Mouse (Mus musculus) left cerebral cortex, adult 2 months (tissue): ENCODE results near the gene Spag7. TPM values are rescaled to one million over a fixed set of nuclear protein-coding genes. Genes with fewer than 3 reads are reported as not detected.

Experiments used
- DNase-seq, 2 experiments: peaks; one replicate each; pipeline ENCODE4 v3.0.0; 2021 to 2022; ENCODE audit warnings: low spot score in 2 of 2, mixed read lengths in 1 of 2; ENCODE audit errors: extremely low spot score in 1 of 2
- H3K27ac ChIP-seq: fragments of 200-600 bp; 2 replicates; pipeline ENCODE4 v1.8.1; 2022
- H3K4me3 ChIP-seq: fragments of 200-600 bp; 2 replicates; pipeline ENCODE4 v1.8.1; 2022
- CTCF ChIP-seq: fragments of 200-600 bp; IDR thresholded peaks from 2 replicates; pipeline ENCODE4 v1.8.1; 2022; ENCODE audit warnings: antibody characterized with exemption, mild to moderate bottlenecking, moderate library complexity
- intact Hi-C: fragments of 180-260 bp; cut with DNase I; formaldehyde crosslinking; loops from one replicate; pipeline ENCODE4 v1.15.1; 2025
- total RNA-seq, 2 experiments: library from RNA; stranded (reverse); gene quantifications; 2 replicates each; pipeline ENCODE4 v1.2.3; 2021

Gene Spag7
- total RNA-seq, 2 experiments from 2014 or later = 52.2 to 56.7 TPM

DNA sequence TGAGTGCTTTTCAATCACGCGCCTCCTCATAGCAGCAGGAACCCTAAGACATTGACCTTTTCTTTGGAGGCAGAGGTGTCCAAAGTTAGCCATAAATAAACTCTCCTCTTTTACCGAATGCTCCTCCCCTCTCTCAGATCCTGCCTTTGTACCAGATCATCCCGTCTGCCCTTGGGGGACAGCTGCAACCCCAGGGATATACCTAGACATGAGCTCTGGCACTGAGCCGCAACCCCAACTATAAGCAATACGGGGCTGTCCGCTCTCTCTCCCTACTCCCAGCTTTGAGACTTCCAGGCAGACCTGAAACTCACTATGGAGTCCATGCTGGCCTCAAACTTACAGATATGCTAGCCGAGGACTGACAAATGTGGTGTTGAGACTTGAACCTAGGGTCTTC lies 2.5 kb downstream of the Spag7 start:
- intact Hi-C loops = no loop called here
- no peak for TF ChIP-seq CTCF

GRCm38 (mm10) chr11:70664741-70665140 lies 4.5 kb downstream of the Spag7 start:
- Histone ChIP-seq H3K4me3 (no peak overlapping the region), H3K27ac (no peak overlapping the region)
- TF ChIP-seq CTCF = no peak
- intact Hi-C loops = no loop called here
- no peak for DNase-seq

More for the DNA sequence above, 2.5 kb downstream of the Spag7 start:
- DNase-seq = no peak
- H3K27ac ChIP-seq = no peak overlapping the region
- H3K4me3 ChIP-seq = no peak overlapping the region

- intact Hi-C loops = no loop called here
- no peak for DNase-seq
- Histone ChIP-seq H3K27ac (no peak overlapping the region), H3K4me3 (no peak overlapping the region)
- no peak for TF ChIP-seq CTCF
These were observed 5.3 kb downstream of the Spag7 start for GRCm38 (mm10) chr11:70663957-70664356.

DNA sequence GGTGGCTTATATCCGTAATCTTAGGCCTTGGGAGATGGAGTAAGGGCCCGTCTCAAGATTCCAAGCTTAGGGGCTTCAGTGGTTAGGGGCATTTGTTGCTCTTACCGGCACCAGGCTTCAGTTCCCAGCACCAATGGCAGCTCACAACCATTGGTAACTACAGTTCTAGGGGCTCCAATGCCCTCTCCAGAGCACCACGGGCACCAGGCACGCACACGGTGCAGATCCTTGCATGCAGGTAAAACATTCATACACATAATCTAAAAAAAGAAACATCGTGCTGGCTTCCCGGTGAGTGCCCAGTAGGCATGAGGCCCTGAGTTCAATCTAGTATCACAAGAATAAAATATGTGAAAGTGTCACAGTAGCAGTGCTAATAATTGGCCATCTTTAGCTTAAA lies 6.1 kb downstream of the Spag7 start:
- Histone ChIP-seq H3K27ac (no peak overlapping the region), H3K4me3 (no peak overlapping the region)
- no peak for TF ChIP-seq CTCF
- DNase-seq = no peak
- intact Hi-C loops = no loop called here

DNA sequence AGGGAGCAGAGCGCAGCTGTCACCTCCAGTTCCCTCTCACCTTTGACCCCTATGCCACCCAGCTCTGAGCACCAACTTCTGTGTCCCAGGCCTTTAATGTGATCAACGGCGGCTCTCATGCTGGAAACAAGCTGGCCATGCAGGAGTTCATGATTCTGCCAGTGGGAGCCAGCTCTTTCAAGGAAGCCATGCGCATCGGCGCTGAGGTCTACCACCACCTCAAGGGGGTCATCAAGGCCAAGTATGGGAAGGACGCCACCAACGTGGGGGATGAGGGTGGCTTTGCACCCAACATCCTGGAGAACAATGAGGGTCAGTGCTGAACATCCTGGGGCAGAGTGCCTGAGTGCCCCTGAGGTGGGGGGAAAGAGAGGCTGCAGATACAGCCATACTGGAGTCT lies 8.6 kb downstream of the Spag7 start:
- no peak overlapping the region for H3K27ac ChIP-seq
- intact Hi-C loops = no loop called here
- no peak for TF ChIP-seq CTCF
- no peak overlapping the region for H3K4me3 ChIP-seq
- no peak for DNase-seq

GRCm38 (mm10) chr11:70658942-70659341 lies 10.3 kb downstream of the Spag7 start:
- intact Hi-C loops = loop anchor here (10.0 kb wide), 1 partner anchor 424 kb away; the partner anchor contains the start of genes 0610010K14Rik, Gm21988 and Rnasek
- Histone ChIP-seq H3K27ac (no peak overlapping the region), H3K4me3 (no peak overlapping the region)
- DNase-seq = no peak
- no peak for TF ChIP-seq CTCF

GRCm38 (mm10) chr11:70658521-70658920 lies 10.7 kb downstream of the Spag7 start:
- Histone ChIP-seq H3K4me3 (no peak overlapping the region), H3K27ac (no peak overlapping the region)
- intact Hi-C loops = loop anchor here (10.0 kb wide), 1 partner anchor 424 kb away; the partner anchor contains the start of genes 0610010K14Rik, Gm21988 and Rnasek
- no peak for TF ChIP-seq CTCF
- DNase-seq = no peak

- intact Hi-C loops = loop anchor here (10.0 kb wide), 1 partner anchor 423 kb away; the partner anchor contains the start of genes 0610010K14Rik, Gm21988 and Rnasek
- Histone ChIP-seq H3K27ac (no peak overlapping the region), H3K4me3 (no peak overlapping the region)
- no peak for DNase-seq
- TF ChIP-seq CTCF = no peak
These were observed 11.2 kb downstream of the Spag7 start for GRCm38 (mm10) chr11:70657991-70658390.

DNA sequence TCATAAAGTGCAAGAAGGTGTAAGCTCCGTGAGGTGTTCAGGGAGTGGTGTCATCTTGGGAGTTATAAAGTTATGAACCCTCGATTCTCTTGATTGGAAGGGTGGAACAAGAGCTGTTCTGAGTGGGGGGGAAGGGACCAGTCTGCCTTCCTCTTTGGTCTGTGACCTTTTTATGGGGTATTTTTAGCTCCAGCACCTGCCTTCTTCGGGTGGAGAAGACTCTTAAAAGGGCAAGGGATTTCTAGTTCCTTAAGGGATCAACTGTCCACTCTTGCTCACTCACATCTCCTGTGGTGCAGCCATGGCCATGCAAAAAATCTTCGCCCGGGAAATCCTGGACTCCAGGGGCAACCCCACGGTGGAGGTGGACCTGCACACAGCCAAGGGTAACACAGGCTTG lies 11.6 kb downstream of the Spag7 start:
- no peak for TF ChIP-seq CTCF
- intact Hi-C loops = loop anchor here (10.0 kb wide), 1 partner anchor 423 kb away; the partner anchor contains the start of genes 0610010K14Rik, Gm21988 and Rnasek
- no peak overlapping the region for H3K4me3 ChIP-seq
- H3K27ac ChIP-seq = no peak overlapping the region
- DNase-seq = no peak

GRCm38 (mm10) chr11:70656964-70657363 lies 12.3 kb downstream of the Spag7 start, which contains the start of gene Eno3:
Eno3 (plus strand) TSS chr11:70657202.
- intact Hi-C loops = loop anchor here (10.0 kb wide), 1 partner anchor 422 kb away; the partner anchor contains the start of genes 0610010K14Rik, Gm21988 and Rnasek
- no peak for DNase-seq
- no peak for TF ChIP-seq CTCF
- Histone ChIP-seq H3K4me3 (peak within 1 kb of the TSS; percentile 100), H3K27ac (peak within 1 kb of the TSS; percentile 64)

- Histone ChIP-seq H3K4me3 (peak overlapping the region; percentile 100; the same call in 1 of the 2 replicates), H3K27ac (peak overlapping the region; percentile 64; the same call in 1 of the 2 replicates)
- intact Hi-C loops = loop anchor here (10.0 kb wide), 1 partner anchor 422 kb away; the partner anchor contains the start of genes 0610010K14Rik, Gm21988 and Rnasek
- no peak for DNase-seq
- TF ChIP-seq CTCF = no peak
These were observed 12.7 kb downstream of the Spag7 start for GRCm38 (mm10) chr11:70656456-70656927.

- Histone ChIP-seq H3K4me3 (peak overlapping the region; percentile 100), H3K27ac (peak overlapping the region; percentile 64)
- no peak for DNase-seq
- intact Hi-C loops = loop anchor here (10.0 kb wide), 1 partner anchor 421 kb away; the partner anchor contains the start of genes 0610010K14Rik, Gm21988 and Rnasek
- TF ChIP-seq CTCF = no peak
These were observed 13.4 kb downstream of the Spag7 start for GRCm38 (mm10) chr11:70655571-70656455.
